Mouse (Mus musculus) small intestine, adult 2 months (tissue): ENCODE results near the gene Repin1.

Experiments used
- CTCF ChIP-seq: fragments of 200-500 bp; IDR thresholded peaks from 2 replicates; pipeline ENCODE4 v1.5.1; 2012; ENCODE audit warnings: low read depth, mild to moderate bottlenecking, control low read depth, inconsistent platforms, low read length, moderate library complexity, mixed read lengths; ENCODE audit not compliant: insufficient replicate concordance, insufficient read length; ENCODE audit errors: extremely low read depth
- POLR2A ChIP-seq: fragments of 200-500 bp; IDR thresholded peaks from 2 replicates; pipeline ENCODE4 v1.6.1; 2012; ENCODE audit warnings: low read depth, mild to moderate bottlenecking, control low read depth, inconsistent platforms, low read length, moderate library complexity

DNA sequence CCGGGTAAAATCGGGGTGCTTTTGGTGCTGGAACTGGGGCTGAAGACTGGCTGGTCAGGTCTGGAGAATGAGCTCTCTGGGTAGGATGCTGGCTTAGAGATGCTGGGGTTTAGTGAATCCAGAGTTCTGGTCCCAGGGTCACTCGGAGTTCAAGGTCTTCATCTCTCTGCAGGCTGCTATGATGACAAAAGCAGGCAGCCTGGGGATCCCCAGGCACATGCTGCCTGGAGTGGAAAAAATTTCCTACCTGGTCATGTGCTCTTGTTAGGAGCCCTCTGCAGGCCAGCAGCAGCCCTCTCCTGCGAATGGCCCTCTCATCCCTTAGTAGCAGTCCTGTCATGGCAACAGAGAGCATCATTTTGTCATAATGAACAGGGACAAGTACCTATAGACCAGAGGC, 19.8 kb downstream of the Repin1 start:
- TF ChIP-seq CTCF (no peak), POLR2A (no peak)
